Mouse (Mus musculus) lung, postnatal 14 days (tissue): ENCODE results near the gene Zfp239.

ENCODE experiments used
- DNase-seq: peaks from one replicate; pipeline ENCODE4 v3.0.0; 2021

Zfp239 gene

DNA sequence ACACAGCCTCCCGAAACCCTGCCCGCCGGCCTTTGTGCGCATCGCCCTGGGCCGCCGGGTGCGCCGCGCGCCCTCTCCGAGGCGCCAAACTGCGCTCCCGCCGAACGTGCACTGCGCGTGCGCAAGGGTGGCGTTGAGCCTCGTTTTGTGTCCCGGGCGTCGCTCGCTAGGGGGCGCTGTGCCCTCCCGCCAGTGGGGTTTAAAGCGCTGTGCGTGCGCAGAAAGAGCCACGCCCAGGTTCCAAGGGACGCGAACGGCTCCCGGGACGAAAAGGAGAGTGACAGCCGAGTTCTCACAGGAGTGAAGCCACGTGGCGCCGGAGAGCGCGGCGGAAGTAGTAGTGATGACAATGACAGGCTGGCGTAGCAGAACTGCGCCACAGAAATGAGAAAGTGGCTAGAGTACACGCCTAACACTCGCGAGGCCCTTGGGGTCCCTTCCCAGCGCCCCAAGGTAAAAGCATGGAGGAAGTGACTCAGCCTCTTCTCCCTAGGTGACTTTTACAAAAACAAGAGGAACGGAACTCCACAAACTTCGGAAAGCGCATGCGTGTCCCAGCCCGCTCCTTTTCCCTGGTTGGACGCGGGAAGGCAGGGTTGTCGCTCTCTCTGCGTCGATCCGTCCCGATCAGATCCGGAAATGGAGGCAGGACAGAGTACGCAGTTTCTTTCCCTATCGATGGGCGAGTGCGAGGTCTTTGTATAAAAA, 17.7 kb downstream of the Zfp239 start:
- peak; percentile 100 for DNase-seq

DNA sequence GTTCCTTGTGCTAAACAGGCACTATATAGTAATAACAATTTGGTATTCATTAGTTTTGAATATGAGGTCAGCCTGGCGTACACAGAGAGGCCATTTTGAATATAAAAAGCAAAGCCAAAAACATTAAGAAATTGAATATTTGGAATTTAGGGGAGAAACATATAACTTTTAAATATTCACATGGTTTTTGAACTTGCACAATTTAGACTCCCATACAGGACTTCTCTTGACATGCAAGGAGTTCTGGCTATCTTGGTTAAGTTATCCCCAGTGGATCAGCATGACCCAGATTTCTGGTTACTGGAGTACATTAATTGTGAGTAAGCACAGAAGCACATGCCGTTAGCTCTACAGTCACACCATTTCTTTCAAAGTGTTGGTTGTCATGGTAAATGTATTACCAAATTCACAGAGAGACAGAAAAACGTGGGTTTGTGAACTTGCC, 18.5 kb downstream of the Zfp239 start:
- no peak for DNase-seq

DNA sequence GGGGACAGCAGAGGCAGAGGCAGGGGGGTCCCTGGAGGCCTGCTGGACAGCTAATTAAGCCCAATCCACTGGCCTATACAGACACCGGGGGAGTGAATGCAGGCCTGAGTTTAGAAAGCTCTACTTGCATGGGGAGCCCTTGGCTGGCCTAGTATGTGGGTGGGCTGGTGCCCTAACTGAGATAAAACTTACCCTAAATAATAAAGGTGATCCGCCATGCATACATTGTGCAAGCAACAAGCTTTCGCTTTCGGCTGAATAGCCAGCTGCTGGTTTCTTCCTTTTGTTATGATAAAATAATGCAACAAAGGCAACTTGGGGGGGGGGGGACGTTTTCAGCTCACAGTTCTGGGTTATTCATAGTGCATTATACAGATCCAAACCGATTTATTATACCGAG, 19.3 kb downstream of the Zfp239 start:
- no peak for DNase-seq

DNA sequence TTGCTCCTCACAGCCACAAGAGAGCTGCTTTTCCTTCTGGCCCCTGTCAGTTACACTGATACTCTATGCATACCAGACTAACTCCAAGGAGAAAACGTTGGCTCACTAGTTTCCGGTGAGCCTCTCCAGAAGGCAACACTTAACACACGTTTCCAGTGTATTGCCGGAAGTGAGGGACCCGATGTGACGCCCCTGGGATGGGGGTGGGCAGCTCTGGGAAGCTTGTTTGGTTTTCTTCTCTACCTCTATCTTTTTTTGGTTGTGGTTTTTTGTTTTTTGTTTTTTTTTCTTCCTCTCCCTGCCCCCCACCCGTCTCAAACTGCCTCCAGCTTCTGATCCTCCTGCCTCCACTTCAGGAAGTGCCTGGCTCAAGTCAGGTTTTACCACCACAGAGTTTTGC, 20.1 kb downstream of the Zfp239 start:
- no peak for DNase-seq

DNA sequence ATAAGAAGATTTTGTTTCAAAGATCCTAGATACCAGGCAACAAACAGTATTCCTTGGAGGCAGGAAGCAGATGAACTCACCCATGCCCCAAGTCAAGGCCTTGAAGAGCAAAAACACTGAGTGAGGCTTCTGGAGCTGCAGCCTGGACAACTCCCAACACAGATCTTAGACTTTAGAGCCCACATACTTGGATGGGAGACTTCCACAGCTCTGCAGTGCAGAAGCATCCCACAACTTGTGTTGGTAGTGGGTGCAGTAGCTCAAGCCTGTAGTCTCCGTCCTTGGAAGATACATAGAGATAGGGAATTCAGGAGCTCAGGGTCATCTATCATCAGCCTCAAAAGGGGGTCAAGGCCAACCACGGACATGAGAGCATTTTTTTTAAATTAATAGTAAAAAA, 24.0 kb downstream of the Zfp239 start:
- DNase-seq, result no peak

DNA sequence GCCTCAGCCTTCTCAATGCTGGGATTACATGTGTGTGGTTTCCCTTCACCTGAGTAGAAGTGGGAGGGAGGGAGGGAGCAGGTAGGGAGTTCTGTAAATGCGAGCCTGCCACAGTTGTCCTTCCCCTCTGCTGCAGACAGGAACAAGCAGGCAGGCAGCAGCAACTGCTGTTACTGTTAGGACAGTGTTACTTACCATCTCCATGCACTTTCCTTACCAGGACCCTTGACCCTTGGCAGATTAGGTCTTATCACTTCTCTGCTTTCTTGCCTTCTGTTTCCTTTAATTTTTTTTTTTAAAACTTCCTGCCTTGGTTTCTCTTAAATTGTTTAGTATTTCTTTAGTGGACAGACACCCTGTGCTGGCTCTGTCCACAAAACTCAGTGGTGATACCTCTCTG, 26.1 kb downstream of the Zfp239 start:
- no peak for DNase-seq

DNA sequence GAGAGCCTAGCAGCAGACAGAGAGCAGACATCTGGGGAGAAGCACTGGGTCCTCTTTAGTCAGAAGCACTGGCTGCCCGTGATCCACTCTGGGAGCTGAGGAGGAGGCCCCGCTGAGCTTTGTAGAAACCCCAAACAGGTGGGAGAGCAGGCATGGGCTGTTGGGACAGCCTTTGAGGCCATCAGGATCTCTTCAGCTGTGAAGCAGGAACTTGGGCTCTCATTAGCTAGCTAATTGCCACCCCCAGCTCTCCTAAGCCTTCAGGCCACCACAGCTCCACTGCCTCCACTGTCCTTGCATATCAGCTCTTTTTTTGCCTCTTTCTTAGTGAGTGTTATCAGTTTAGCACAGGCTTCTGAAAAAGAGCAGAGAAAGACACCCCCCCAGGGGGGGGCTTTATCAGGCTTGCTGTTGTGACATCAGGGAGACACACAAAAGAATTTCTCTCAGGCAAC, 26.8 kb downstream of the Zfp239 start:
- no peak for DNase-seq

DNA sequence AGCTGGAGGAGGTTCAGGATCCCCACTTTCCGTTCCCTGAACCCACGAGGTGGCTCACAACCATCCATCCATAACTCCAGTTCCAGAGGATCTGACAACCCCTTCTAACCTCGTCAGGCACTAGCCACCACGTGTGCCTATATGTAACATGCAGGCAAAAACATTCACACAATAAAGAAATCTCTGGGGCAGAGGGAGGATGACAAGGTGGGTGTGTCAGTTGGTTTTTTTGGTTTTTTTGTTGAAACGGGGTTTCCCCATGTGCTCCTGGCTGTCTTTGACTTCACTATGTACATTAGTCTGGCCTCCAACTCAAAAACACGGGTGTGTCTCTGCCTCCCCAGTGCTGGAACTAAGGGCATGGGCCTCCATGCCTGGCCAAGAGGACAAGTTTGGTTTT, 28.4 kb downstream of the Zfp239 start:
- no peak for DNase-seq

DNA sequence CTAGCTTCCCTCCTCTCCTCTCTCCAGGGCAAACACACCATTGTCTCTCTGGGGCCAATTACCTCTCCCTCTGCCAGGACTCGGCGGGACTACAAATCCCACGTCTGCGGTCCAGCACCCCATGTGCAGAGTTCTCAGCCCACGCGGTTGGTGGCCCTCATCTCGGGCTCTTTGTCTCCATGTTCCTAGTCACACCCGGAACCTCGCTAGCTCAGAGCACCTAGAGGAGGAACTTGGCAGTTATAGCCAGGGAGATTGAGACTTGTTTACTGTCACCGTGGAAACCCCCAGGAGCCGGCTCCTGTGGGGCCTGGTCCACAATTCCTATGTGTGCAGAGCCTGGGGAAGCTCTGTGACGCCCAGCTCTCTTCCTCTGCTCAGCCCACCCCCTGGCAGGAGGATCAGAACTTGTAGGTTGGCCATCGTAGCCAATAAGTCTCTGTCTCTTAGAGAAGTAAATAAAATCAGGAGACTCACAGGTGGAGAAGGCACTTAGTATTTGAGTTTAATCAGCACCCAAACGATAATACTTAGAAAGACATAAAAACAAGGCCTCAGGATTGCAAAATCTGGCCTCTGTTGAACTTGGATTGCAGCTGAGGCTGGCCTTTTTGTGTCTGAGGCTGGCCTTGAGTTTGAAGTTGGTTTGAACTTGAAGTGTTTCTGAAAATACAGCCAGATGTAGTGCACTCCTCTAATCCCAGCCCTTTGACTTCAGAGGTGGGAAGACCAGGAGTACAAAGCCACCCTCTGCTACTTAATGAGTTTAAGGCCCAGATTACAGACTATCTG, 29.7 kb downstream of the Zfp239 start:
- no peak for DNase-seq

DNA sequence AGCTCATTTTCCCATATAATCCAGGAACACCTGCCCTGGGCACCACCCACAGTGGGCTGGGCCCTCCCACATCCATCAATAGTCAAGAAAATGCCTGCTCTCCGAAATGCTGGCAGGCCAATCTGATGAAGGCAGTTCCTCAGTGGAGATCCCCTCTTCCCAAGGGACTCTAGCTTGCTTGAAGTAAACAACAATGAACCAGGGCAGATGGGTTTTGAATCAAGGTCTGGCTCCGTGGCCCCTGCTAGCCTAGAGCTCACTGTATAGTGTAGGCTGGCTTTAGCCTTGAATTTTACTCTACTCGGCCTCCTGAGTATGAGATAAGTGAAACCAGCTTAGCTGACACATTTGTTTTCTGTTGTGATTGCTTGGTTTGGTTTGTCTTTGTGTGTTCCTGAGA, 30.5 kb downstream of the Zfp239 start:
- DNase-seq, result no peak

DNA sequence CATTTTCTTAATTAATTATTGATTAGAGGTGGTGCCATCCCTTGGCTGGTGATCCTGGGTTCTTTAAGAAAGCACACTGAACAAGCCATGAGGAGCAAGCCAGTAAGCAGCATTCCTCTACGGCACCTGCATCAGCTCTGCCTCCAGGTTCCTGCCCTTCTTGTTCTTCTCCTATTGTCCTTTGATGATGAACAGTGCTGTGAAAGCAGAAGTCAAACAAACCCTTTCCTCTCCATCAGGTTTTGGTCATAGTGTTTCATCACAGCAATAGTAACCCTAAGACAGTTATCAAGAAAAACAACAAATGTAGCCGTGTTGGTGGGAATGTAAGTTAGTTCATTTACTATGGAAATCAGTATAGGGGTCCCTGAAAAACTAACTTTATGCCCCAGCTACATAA, 31.5 kb downstream of the Zfp239 start:
- no peak for DNase-seq

DNA sequence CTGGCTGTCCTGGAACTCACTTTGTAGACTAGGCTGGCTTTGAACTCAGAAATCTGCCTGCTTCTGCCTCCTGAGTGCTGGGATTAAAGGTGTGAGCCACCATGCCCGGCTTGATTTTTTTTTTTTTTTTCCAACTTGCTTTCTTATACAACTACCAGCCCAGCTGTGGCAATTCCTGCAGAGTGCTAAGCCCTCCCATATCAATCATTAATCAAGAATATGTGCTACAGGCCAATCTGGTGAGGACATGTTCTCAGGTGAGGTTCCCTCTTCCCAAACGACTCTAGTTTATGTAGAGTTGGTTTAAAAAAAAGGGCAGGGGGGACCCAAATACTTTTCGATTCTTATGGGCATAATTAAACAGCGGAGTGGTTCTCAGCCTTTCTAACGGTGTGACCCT, 35.9 kb downstream of the Zfp239 start:
- no peak for DNase-seq

DNA sequence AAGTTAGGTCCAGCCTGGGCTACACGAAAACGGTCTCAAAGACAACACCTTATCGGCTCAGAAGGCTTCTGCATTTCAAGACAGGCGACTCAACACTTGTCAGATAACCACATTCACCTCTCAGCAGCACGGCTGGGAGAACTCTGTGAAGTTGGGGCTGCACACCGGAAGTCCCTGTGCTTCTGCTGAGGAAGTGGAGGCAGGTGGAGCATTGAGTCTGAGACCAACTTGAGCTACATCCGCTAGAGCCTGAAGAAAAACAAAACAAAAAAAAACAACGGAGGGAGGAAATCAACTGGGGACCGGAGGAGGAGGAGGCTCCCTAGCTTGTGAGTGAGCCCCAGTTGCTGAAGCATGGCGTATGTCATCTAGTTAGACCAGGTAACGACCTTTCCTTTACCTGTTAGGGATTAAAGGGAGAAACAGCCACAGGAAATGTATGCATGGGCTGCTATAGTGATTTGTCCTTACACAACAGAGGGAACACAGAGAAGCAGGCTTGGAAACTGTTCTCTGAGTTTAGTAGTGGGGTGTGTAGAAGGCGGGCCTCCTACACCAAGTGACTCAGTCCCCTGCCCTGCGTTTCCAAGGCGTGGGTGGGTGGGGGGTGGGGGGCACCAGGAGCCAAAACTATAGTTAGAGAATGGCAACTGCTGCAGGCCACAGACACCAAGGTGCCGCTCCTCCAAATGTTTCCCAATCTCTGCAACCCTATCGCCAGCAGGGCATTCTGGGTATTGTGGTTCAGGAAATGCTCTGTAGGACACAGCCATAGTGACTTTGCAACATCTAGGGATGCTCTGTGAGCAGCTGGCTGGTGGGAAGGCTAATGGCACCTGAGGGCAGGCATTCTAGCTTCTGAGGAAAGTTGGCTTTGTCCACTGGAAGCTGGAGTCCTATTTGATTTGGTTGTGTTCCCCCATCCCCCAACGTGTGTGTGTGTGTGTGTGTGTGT, 38.5 kb downstream of the Zfp239 start, which contains the start of gene Hnrnpf:
Gene Hnrnpf (plus strand): TSS at position 199 of the 955 bp plus-strand sequence.
- no peak for DNase-seq

DNA sequence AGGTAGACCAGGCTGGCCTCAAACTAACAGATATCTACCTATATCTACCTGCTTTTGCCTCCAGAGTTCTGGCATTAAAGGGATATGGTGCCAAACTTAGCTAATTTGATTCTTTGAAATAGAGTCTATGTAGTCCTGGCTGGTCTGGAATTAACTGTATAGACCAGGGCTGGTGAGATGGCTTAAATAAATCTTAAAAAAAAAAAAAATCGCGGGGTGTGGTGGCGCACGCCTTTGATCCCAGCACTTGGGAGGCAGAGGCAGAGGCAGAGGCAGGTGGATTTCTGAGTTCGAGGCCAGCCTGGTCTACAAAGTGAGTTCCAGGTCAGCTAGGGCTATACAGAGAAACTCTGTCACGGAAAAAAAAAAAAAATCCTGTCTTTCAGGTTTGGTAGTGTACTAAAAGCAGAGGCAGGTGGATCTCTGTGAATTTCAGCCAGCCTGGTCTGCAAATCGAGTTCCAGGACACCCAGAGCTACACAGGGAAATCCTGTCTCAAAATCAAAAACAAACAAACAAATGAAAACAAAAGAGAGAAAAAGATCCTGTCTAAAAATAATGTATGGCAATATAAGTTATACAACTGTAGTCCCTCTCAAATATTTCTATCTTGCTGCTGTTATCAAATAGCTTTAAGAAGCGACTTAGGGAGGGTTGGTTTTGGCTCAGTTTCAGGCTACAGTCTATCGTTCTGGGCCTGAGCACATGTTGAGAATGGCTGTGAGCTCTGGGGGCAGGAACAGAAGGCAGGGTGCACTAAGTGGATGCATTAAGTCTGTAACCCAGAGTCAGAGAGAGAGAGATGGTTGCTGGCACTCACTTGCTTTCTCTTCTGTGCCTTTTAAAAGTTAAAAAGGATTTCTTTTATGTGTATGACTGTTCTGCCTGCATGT, 39.9 kb downstream of the Zfp239 start:
- no peak for DNase-seq

DNA sequence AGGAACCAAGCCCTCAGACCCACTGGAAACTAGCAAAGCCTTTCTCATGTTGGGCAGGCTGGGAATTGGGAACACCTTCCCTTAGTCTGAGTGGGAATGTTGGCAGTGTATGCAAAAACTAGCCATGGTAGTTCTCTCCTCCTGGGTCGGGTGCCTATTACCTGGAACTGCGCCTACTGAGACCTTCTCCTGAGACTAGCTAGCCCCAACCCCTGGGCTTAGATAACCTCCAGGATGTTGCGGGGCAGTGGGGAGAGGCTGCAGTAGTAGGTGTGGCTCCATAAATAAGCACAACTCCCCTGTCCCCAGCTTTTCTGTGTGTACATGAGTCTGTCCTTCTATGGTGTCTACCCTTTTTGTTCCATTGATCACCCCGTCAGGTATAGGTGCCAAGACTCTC, 40.7 kb downstream of the Zfp239 start:
- no peak for DNase-seq

DNA sequence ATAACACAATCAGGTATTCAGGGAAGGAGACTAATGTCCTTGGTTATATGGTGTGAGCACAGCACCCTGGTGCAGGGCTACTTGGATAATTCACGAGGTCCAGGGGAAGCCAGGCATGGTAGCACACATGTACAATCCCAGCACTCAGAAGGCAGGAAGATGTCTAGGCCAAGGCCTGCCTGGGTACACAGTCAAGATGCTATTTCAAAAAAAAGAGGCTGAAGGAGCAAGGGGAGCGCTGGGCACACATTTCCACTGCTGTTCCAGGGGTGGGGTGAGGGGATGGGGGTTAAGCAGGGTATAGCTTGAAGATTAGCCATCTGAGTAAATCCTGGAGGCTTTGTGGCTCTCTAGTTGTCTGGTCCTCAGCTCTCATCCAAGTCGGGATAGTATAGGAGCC, 41.9 kb downstream of the Zfp239 start:
- no peak for DNase-seq

DNA sequence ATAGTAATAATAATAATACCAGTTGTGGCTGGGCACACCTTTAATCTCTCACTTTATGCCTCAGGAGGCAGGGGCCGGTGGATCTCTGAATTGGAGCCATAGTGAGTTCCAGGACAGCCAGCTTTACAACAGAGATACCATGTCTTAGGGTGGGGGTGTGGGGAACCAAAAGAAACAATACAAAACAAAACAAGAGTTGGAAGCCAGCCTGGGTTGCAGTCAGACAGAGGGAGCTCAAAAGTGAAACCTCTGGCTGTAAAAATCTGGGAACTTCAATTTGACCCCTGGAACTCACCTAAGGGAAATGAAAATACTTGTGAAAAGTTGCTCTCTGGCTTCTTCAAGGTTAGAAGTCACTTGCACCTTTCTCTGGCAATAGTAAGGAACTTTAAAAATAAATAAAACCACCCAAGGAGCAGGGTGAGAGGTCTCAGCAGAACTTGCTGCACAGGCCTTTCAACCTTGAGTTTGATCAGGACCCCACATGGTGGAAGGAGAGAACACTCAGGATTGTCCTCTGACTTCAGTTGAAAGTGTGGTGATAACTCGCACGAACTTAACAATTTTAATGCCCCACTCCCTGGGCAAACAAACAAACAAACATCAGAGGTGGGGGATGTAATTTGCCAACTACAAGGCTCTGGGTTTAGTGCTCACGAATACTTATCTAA, 43.5 kb downstream of the Zfp239 start:
- no peak for DNase-seq

DNA sequence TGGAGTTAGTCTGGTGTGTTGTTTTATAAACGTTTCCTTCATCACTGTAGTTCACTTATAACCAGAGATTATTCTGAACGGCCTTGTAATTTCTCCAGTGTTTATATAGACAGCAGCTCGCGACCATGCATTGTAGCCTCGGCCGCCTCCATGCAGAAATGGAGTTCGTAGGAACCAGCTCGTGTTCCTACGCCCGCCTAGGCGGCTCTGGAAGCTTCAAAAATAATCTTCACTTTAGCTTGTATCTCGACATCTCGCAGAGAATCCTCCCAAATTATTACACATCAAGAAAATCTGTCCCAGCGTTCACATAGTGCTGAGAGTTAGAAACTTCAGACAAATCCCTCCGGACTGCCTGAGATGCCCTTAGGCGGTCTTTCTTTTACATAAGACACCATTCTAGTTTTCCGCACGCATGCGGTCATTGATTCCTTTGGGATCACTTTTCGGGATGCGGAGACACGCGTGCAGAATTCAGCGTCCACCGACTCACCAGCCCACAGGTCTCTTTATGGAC, 44.2 kb downstream of the Zfp239 start:
- peak; percentile 47 for DNase-seq

DNA sequence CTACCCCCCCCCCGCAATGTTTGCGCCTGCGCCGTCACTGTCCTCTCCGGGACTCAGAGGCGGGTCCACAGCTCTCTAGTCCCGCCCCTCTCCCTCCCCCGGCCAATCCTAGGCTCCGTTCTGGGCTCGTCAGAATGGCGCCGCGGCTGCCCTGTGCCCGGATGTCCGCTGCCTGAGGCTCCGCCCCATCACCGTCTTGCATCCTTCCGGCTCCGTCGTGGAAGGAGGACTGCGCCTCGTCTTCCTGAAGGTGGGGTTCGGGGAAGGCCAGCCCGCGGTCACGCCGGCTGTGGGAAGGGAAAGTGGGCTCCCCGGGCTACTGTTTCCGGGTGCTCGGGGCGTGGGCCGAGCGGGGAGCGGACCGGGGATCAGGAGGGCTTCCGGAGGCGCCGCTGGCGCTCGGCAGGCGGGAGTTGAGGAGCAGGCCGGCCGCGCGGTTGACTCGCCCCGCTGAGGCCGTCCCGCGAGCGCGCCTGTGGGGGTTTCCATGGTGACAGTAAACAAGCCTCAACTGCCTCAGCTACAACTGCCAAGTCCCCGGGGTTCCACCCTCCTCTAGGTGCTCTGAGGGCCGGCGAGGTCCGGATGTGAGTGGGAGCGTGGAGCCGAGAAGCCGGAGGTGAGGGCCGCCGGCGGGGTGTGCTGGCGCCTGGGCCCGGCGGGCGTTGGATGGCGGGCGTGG, 44.8 kb downstream of the Zfp239 start:
- peak; percentile 96 for DNase-seq

DNA sequence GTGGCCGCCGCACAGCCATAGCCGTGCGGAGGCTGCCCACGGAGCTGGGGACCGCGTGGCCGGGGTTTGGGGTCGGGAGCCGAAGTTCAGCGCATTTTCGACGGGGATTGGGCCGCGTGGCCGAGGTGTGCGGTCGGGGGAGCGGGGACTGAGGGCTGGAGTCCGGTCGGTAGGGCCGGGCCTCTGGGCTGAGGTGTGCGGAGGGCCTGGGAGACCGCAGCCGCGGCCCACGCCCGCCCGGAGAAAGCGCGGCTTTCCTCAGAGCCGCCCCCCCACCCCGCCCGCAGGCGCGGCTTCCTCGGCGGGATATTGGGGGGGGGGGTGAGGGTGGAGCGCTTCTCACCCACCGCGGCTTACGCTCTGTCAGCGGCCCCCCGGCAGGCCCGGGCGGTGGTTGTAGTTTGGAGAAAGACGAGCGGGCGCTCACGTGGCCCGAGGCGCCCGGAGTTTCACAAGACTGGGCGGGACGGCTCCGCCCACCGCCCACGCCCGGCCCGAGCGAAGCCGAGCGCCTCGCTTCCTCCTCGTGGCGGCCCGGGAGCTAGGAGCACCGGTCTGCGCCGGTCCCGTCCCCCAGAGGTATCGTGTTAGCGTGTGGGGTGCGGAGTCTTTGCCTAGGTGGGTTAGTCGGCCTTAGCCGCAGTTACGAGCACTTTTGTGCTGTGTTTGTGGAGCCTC, 45.5 kb downstream of the Zfp239 start:
- peak; percentile 88 for DNase-seq
